Mouse (Mus musculus): ENCODE results near the gene Mrap2.

DNA sequence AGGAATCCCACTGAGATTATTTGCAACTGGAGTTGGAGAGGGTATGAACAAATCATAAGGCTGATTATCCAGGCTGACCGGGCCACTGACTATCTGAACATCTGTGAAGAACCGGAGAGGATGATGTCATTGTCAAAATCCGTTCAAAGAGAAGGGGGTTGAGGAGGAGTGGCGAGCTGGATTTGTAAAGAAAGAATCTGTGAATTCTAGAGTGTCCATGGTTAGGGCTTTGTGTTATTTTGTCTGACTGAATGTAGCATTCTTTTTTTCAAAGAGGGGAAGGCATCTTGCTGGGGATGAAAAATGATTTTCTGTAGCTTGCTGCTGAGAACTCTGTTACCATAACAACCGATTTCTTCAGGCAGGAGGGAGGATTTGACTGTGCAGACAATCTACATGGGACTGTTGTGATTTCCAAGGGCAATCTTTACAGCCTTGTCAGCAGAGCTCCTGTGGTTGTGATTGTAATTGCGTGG, 28.6 kb upstream of the Mrap2 start:
- no peak for TF ChIP-seq CTCF (IDR thresholded peaks at IDR 0.05; ENCODE audit: low read depth)
- TF ChIP-seq EP300 (IDR thresholded peaks at IDR 0.05; ENCODE audit: low read depth): no peak
